Mouse (Mus musculus) brain, embryonic 14.5 days (tissue): ENCODE measurements around the gene A730061H03Rik. TPM values are rescaled to one million over a fixed set of nuclear protein-coding genes. Genes with fewer than 3 reads are reported as not detected.

Experiments
- DNase-seq: peaks from one replicate; pipeline ENCODE4 v3.0.0-alpha.2; 2011; ENCODE audit warnings: low read depth
- CTCF ChIP-seq: fragments of 200-500 bp; IDR thresholded peaks from 2 replicates; pipeline ENCODE4 v1.5.1; 2012; ENCODE audit warnings: inconsistent platforms, mild to moderate bottlenecking, moderate library complexity, borderline replicate concordance; ENCODE audit not compliant: insufficient read depth, insufficient read length; ENCODE audit errors: extremely low read depth
- POLR2A ChIP-seq: fragments of 200-500 bp; IDR thresholded peaks from 2 replicates; pipeline ENCODE4 v1.6.1; 2012; ENCODE audit warnings: mild to moderate bottlenecking, inconsistent platforms, borderline replicate concordance; ENCODE audit not compliant: poor library complexity, insufficient read depth, insufficient read length, severe bottlenecking; ENCODE audit errors: extremely low read depth
- polyA plus RNA-seq: library from polyadenylated mRNA; depleted of rRNA; stranded (reverse); fragments of >200 nt; gene quantifications from 2 replicates; pipeline ENCODE4 v1.2.3, GENCODE M21; 2012

The A730061H03Rik gene
- polyA plus RNA-seq, 1 experiment, result 0.92 TPM

DNA sequence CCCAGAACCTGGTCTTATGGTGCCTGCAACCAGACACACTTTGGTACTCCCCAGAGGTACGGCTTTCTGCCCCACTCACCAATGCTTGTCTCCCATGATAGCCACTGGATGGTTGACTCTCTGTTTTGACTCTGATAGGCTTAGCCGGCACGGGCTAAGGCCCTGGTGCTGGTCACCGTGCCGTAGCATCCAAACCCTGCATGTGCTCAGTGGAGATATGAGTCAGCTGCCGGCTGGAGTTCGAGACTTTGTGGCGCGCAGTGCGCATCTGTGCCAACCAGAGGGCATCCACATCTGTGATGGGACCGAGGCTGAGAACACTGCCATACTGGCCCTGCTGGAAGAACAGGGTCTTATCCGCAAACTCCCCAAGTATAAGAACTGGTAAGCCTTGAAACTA is 17.9 kb downstream of the A730061H03Rik start:
- no peak for DNase-seq
- no peak for TF ChIP-seq CTCF
- TF ChIP-seq POLR2A, result no peak

DNA sequence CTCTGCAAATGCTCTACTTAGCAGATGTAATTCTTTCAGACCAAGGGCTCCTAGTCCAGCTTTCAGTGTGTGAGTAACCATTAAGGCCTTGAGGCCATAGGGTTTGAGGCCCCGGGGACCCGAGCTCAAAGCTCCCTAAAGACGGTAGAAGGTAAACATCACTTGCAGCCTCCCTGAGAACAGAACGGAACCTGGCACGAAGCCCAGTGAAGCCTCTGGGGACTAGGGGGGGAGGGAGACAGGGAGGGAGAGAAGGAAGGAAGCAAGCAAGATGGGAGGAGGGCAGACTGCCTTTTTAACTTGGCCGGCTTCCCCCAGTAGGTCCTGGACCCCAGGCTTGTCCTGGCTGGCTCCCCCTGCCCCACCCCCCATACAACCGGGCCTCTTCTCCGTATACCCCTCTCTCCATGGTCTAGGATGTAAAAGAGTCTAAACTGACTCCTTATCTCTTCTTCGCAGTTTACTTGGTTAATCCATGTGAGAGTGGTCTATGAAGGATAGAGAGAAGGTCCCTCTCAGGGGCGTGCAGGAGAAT is 19.4 kb downstream of the A730061H03Rik start:
- peak; percentile 93 for DNase-seq
- TF ChIP-seq POLR2A (no peak), CTCF (no peak)

DNA sequence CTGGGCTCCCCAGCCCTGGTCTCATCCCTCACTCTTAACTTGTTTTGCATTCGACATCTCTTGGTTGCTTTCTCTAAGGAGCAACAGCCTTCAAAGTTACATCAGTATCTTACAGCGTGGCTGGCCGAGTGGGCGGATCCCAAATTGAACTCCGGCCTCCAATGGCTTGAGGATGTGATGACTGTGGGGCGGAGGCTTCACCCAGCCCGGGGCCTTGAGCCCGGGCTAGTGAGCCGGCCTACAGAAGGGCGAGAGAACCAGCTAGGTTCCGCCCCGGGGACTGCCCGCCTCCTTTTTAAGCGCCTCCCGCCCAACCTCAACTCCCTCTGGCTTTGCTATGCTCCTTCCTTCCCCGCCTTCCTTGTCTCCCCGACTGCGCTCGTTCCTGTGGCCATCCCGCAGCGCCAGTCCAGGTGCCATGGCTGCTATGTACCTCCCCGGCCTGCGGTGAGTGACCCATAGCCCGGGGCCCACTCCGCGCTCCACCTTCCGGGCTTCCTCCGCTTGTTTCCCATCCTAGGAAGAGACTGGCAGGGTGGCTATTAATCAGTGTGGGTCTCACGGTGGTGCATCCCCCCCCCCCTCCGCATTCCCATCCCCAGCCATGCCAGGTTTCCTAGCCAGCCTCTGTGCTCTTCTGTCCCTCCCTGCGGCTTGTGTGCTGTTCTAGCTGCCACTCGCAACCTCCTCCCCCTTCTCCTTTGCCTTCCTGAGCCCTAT is 20.0 kb downstream of the A730061H03Rik start, which contains the start of gene Pck2:
Gene Pck2 (plus strand): TSS at position 200 of the 720 bp plus-strand sequence.
- peak; percentile 87 for DNase-seq
- TF ChIP-seq POLR2A (peak; percentile 21; the same call in 1 of the 2 replicates), CTCF (no peak)

DNA sequence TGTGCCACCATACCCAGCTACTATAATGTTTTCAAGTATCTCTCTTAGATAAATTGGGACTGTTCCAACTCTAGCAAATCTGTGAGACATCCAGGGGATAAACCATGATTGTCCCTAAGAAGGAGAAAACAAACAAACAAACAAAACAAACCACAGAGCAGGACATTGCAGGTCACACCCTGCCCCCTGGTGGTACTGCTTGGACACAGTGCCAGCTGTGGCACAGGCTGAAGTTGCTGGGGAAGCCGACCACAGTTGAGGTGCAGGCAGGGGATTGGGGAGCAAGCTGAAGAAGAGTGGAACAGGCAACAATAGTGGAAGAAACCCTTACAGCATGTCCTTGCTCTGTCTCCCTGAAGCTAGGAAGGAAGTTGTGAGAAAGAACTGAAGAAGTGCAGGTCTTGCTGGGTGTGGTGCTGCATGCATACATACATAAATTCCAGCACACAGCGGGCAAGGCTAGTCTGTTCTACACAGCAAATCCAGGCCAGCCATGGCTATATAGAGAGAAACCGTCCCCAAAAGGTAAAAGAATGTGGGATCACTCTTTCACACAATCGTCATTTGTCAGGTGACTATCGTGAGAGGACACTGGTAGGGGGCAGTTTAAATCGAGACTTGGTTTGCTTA is 24.0 kb downstream of the A730061H03Rik start:
- TF ChIP-seq CTCF, result peak; percentile 72
- no peak for TF ChIP-seq POLR2A
- peak; percentile 37 for DNase-seq

DNA sequence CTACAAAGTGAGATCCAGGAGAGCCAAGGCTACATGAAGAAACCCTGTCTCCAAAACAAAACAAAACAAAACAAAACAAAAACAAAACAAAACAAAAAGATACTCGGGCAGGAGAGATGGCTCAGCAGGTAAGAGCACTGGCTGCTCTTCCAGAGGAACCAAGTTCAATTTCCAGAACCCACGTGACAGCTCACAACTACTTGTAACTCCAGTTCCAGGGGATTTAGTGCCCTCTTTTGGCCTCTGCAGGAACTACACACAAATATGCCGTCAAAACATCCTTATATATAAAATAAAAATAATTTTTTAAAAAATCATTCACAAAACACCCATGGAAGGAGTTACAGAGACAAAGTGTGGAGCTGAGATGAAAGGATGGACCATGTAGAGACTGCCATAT is 32.3 kb downstream of the A730061H03Rik start:
- DNase-seq, result peak; percentile 65
- TF ChIP-seq CTCF (peak; percentile 48; the same call in 1 of the 2 replicates), POLR2A (no peak)

DNA sequence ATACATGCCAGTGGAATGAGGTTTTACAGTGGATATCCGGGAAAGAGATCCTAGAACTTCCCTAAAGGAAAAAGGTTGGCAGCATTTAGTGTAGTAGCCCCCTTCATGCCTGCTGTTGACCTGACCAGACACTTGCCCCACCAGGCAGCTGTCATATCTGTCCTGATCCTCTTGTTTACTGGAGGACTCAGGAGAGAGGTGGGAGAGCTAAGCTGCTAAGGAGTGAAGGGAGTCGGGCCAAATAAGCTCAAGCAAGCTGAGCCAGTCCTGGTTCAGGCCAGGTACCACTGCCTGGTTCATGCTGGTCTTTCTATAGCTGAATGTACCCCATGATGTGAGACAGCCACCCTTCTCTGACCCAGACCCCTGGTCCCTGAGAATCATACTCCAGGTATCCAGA is 33.5 kb downstream of the A730061H03Rik start:
- DNase-seq, result no peak
- TF ChIP-seq POLR2A, result no peak
- no peak for TF ChIP-seq CTCF

DNA sequence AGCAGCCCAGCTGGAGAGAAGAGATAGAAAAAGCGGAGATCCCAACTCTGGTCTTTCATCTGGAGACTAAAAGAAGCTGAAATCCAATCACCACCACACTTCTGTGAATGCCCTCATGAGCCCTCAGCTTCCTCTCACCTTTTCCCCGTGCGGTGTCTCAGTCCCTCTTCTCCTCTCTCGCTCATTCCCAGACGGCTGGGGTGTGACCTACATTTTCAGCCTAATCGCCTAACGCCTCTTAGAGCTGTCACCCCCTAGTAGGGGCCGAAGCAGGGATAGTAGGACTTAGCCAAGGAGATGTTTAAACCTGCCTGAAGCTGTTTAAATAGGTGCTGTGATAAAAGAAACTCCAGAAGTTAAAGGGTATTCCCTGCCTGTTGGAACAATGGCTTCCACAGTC is 35.4 kb downstream of the A730061H03Rik start, which contains the start of gene Nrl:
Gene Nrl (minus strand): TSS at position 197 of the 400 bp plus-strand sequence.
- no peak for TF ChIP-seq CTCF
- no peak for TF ChIP-seq POLR2A
- no peak for DNase-seq

DNA sequence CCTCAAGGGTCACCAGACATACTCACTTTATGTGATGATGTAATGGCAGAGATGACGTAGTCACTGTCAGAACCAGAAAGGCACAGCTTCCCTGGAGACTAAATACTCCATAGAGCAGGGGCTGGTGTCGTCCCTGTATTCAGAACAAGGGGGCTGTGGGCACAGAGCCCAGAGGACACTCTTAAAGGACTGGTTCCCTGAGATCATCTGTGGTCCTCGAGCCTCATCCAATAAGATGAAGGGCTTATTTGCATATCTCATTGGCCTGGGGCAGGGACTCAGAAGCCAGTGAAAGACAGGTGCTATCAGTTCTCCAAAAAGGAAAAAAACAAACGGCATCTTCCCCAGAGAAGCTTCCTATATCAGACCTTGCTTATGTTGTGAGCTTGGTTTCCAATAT is 36.1 kb downstream of the A730061H03Rik start:
- no peak for DNase-seq
- TF ChIP-seq POLR2A, result no peak
- TF ChIP-seq CTCF, result no peak

DNA sequence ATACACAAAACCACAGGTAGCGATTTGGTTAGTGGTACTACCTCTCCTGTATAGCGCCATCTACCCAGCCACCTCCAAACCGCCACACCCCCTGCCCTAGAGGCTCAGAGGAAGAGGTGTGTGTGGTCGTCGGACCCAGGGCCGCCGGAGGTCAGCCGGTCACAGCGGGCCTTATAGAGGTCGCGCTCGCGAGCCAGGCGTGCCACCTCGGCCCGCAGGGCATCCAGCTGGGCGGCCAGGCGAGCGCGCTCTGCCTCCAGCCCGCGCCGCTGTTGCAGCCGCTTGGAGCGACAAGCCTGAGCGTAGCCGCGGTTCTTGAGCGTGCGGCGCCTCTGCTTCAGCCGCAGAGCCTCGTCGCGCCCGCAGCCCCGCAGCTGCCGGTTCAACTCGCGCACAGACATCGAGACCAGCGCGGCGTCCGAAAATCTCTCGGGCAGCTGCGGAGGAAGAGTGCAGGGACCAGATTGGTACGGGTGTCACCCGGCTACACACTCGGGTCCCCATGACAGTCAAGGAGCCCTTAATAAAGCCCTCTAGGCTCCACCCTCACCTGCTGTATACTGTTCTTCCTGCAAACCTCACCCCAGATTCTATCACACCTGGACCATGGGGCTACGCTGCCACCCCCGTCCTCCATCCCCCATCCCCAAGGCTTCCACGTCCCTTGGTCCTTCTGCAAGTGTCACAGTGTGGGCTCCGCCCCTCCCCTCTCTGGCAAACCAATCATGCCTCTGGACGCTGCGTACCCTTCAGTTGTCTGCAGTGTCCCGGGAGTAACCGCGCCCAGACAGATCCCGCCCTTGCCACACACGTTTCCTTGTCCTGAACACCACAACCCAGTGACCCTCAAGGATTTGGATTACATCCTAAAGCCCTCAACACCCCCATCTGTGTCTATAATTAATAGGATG is 39.5 kb downstream of the A730061H03Rik start:
- DNase-seq, result peak; percentile 74
- TF ChIP-seq POLR2A, result peak; percentile 13; the same call in 1 of the 2 replicates
- peak; percentile 29; the same call in 1 of the 2 replicates for TF ChIP-seq CTCF

DNA sequence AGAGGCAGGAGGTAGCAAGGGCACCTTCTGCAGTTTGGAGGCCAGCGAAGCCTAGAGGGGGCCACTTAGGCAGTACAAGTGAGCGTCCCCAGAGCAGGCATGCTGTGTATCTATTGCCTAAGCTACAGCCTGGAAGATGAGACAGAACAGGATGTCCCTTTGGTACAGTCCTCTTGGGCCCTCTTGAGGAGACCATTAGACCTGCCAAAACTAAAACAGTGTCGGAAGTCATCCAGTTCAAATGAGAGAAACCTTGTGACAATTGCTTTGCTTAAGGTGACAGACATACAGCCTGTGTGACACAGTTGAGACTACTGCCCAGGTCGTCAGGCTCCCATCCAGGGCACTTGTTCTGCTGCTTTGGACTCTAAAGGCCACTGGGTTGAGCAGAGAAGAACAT is 40.6 kb downstream of the A730061H03Rik start:
- no peak for TF ChIP-seq CTCF
- TF ChIP-seq POLR2A, result no peak
- no peak for DNase-seq
